Mouse (Mus musculus): ENCODE data around the gene Lrrc74a.

- TF ChIP-seq CTCF (IDR thresholded peaks at IDR 0.05; ENCODE audit: low read depth, low read length) (no peak), TAL1 (conservative IDR thresholded peaks at IDR 0.05; ENCODE audit: low read depth, low read length) (no peak), POLR2AphosphoS5 (IDR thresholded peaks at IDR 0.05; ENCODE audit: insufficient replicate concordance, low read depth, low read length) (no peak), GATA1 (IDR thresholded peaks at IDR 0.05; ENCODE audit: borderline replicate concordance, low read length) (no peak)
These were observed at the start of gene Lrrc74a for GRCm38 (mm10) chr12:86734319-86734810.
